Mouse (Mus musculus) CD4-positive helper T cell, adult 2 months (primary cell): ENCODE measurements around the gene Dlst.

Experiments
- DNase-seq: peaks from one replicate; pipeline ENCODE4 v3.0.0-alpha.2; 2012; ENCODE audit warnings: low read depth, missing footprints, low spot score

Gene Dlst

GRCm38 (mm10) chr12:85181475-85182344 lies 71.1 kb downstream of the Dlst start:
- DNase-seq = no peak

DNA sequence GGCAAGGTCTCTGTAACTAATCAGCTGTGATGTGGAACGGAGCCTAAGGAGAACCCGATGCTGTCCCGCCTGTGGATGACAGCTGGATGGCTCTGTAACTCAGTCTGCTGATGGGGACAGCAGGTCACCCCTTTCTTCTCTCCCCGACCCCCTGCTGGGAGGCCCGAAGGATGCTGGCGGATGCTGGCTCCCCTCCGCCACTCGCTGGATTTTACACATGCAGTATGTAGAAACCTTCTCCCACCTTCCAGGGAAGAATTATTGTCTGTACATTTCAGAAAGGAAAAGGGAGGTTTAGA lies 71.7 kb downstream of the Dlst start:
- no peak for DNase-seq

GRCm38 (mm10) chr12:85182898-85183297 lies 72.3 kb downstream of the Dlst start:
- no peak for DNase-seq

DNA sequence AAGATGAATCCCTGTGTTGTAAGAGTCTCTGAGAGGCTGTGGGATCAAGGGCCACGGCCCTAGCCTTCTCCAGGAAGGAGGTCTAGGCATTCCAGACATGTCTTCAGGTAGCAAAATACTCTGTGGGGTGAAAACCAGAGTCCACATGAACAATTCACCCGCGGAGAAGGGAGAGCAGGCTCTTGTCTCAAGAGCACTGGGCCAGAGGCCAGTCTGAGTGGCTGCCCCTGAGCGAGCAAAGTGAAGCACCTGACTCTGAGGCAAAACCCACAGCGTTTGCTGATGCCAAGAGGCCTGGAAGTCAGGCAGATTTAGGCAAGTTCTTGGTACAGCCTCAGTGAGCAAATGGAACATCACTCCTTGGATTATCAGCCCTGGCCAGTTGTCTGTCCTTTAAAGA lies 73.5 kb downstream of the Dlst start:
- DNase-seq = no peak
